Mouse (Mus musculus): ENCODE measurements at regions not wholly inside any gene's neighbourhood (a gene's known extent, or its start where the extent isn't known, plus 50 kb on each side); places are given as distances from the start of the nearest gene placed in this dataset.

DNA sequence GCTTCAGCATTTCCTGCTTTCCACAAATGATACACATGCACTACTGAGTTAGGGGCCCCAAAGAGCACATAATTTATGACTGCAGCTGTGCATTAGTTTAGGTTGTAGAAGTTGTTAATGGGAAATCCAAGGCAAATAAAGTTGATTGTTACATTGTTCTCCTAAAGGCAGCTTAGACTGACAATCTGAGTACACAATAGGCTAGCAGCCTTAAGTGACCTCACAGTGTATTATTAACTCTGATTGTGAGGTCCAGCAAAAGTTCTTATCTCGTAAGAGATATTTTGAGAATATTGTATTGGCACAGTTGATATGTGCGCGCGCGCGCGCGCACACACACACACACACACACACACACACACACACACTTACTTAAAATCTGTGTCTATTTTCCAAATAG, 70.5 kb upstream of the Yae1d1 start:
- no peak for DNase-seq (ENCODE audit: low read depth, low spot score)

DNA sequence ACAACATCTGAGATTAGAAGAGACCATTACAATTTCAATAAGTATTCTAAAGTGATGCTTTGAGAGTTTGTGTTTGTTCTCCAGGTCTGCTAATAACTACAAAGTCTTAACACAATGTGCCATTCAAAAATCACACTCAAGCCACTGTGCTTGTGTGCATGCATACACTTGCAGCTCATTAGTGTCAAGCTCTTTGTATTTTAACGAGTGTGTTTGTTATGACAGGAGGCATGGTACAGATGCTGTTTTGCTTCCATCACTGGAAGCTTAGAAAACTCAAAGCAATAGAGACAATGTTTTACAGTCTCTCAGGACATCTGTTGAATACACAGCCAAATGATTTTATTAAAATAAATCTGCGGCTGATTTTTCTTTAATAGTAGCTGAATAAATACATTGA, 67.1 kb upstream of the Yae1d1 start:
- no peak for DNase-seq (ENCODE audit: low read depth, low spot score)

DNA sequence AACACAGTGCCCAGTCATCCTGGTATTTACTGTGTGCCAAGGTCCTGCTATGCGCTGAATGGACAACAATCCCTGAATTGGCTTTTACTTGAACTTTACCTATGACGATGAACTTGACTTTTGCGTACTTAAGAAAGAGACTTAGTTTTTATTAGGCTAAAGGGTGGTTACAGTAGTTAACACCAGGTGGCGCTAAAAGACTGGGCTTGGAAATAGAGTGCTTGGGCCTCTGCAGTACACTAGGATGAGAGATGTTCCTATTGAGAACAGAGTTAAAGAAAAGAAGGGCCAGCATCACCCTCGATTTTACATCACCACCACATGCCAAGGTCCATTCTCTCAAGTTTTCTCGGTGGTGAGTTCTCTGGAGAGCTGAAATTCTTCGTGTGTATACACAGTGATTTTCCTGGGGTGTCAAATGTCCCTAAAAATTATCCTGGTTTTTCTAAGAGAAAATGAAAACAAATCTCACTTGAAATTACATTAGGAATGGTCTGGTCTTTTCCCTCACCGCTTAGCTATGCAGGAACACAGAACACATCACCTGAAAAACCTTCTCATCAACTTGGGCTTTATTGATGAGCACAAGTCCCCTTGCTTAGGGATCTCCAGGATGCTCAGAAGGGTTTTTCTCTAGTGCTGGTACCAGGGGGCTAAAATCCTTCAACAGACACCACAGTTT, 64.2 kb upstream of the Yae1d1 start:
- DNase-seq (ENCODE audit: low read depth, low spot score), result peak; percentile 76

DNA sequence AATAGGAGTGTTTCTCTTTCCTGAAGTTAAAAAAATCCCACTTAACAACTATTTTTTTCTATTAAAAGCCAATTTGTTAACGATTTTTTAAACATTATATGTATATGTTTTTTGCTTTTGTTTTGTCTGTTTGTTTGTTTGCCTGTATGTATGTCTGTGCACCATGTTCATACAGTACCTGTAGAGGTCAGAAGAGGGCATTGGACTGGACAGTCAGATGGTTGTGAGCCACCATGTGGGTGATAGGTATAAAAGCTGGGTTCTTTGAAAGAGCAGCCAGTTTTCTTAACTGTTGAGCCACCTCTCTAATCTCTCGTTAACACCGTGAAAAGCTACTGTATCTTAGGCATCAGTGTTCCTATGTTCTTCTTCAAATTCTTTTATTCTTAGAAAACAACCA, 63.7 kb upstream of the Yae1d1 start:
- no peak for DNase-seq (ENCODE audit: low read depth, low spot score)

DNA sequence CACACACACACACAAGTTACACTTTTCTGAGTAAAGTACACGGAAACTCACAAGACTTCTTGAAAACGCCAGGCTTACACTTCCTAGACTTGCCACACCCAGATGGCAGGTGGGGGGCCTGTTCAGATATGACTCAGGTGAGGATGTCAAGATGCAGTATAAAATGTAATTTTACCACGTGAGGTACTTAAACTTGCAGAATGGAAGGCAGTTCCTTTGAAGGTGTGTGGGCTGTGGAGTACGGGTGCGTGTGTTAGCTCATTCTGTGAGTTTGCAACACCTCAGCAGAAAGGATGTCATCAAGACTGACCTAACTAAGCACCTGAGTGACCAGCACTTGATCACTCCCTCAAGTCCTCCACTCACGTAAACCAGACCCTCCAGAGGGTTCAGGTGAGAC, 50.0 kb upstream of the Yae1d1 start:
- no peak for DNase-seq (ENCODE audit: low read depth, low spot score)

Measured in ZHBTc4 (cell line).